Mouse (Mus musculus) forebrain, embryonic 12.5 days (tissue): ENCODE data around the gene Dse. TPM values are rescaled to one million over a fixed set of nuclear protein-coding genes. Genes with fewer than 3 reads are reported as not detected.

Experiments used
- ATAC-seq: fragments of 200-750 bp; cut with Nextera tagmentation; 2 replicates; pipeline ENCODE4 v1.8.0; 2017; ENCODE audit warnings: moderate TSS enrichment; ENCODE audit not compliant: low FRiP score
- H3K27ac ChIP-seq: fragments of 300-500 bp; sonication (generic); 2 replicates; pipeline ENCODE4 v1.5.1; 2016; ENCODE audit warnings: mild to moderate bottlenecking
- H3K27me3 ChIP-seq: fragments of 300-500 bp; sonication (generic); 2 replicates; pipeline ENCODE4 v1.6.1; 2016; ENCODE audit warnings: mild to moderate bottlenecking
- H3K36me3 ChIP-seq: fragments of 300-500 bp; sonication (generic); replicated peaks from 2 replicates; pipeline ENCODE4 v1.6.1; 2016; ENCODE audit warnings: mild to moderate bottlenecking
- H3K4me1 ChIP-seq: fragments of 300-500 bp; sonication (generic); 2 replicates; pipeline ENCODE4 v1.6.1; 2016
- H3K4me2 ChIP-seq: fragments of 300-500 bp; sonication (generic); 2 replicates; pipeline ENCODE4 v1.6.1; 2016; ENCODE audit warnings: mild to moderate bottlenecking, moderate library complexity
- H3K4me3 ChIP-seq: fragments of 300-500 bp; sonication (generic); replicated peaks from 2 replicates; pipeline ENCODE4 v1.5.1; 2016; ENCODE audit warnings: mild to moderate bottlenecking
- H3K9ac ChIP-seq: fragments of 300-500 bp; sonication (generic); 2 replicates; pipeline ENCODE4 v1.6.1; 2016; ENCODE audit warnings: mild to moderate bottlenecking
- H3K9me3 ChIP-seq: fragments of 300-500 bp; sonication (generic); 2 replicates; pipeline ENCODE4 v1.6.1; 2016
- WGBS: fragments of 180-500 bp; shearing (Covaris S2); methylation state at CpG from one replicate; pipeline ENCODE4 v1.1.7; 2016; 5-methylcytosine and 5-hydroxymethylcytosine counted together
- polyA plus RNA-seq: library from polyadenylated mRNA; unstranded; fragments of >200 nt; fragmentation: Nextera tagmentation; extraction: Ambion mirVana; gene quantifications from 2 replicates; pipeline ENCODE4 v1.2.1, GENCODE M21; 2016

The Dse gene
- polyA plus RNA-seq, 1 experiment from 2014 or later = 13.4 TPM

DNA sequence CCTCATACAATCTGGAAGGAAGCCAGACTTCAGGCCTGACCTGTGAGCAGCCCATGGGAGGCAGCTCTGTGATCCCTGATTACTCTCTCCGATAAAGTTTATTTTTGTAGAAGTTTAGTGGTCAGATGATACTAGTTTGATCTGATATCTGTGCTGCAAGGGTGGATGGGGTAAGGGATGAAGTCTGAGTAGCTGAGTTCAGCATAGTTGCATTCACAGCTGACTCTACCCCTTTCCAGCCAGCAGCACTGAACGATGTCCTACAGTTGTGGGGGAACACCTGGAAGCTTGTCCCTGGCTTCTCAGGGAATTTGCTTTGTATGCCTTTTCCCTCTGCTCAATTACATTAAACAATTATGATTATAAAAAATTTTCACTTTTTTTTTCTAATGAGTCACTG, 12.6 kb downstream of the Dse start:
- no peaks in the 10 kb centered on the region for H3K27me3 ChIP-seq

DNA sequence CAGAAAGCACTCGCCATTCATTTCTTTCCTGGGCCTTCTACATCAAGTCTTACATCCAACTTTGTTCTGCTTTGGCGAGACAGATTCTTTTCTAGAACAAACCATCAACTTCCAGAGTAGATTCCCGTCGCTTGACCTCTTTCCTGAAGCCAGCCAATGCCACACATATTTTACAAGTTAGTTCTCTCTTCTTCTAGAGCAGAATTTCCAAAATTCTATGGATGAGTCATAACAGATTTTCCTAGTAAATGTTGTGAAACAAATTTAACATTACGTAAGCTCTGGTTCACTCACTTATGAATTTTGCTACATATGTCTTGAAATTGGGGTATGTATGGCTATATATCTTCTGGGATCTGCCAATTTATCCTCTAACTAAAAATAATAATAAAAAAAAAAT, 13.0 kb downstream of the Dse start:
- Histone ChIP-seq H3K4me3 (no peak overlapping the region), H3K9ac (no peak overlapping the region), H3K27me3 (no peaks in the 10 kb centered on the region), H3K4me2 (no peak overlapping the region), H3K27ac (no peak overlapping the region), H3K9me3 (no peaks in the 10 kb centered on the region), H3K4me1 (no peaks in the 10 kb centered on the region), H3K36me3 (no peaks in the 10 kb centered on the region)
- no peak for ATAC-seq
- 96% methylated on average over 5 of the region's 5 CpGs for WGBS

More for the DNA sequence above, 12.6 kb downstream of the Dse start:
- Histone ChIP-seq H3K4me2 (no peak overlapping the region), H3K27ac (no peak overlapping the region), H3K9me3 (no peaks in the 10 kb centered on the region), H3K4me1 (no peaks in the 10 kb centered on the region), H3K36me3 (no peaks in the 10 kb centered on the region), H3K4me3 (no peak overlapping the region), H3K9ac (no peak overlapping the region)
- ATAC-seq = no peak
- 91% methylated on average over 2 of the region's 2 CpGs for WGBS

DNA sequence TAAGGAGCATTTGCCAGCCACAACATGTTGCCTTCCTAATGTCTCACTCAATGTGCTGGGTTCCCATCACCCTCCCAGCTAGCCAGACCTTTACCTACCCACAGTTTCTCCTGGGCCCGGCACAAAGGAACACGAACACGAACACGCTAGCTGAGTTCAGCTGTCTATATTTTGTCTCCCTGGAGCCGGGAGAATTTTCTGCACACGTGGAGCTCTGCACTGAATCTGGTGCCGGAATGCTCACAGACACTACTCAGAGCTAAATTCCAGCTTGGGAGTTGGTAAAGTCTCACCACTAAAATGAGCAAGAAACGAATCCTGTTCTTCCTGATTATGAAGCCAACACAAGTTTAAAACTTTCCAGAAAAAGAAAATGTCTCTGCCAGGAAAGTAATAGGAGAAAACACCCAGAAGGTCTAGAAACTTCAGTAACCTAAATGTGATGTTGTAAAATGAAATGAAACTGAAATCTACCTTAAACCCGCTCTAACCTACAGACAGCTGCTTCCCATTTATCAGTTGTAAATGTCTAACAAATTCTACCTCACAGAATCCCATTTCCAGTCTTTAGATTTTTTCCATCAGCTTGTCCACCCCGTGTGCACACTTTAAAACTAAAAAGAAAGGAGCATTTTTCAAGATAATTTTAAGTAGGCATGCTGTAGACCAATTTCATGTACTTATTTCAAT, 20.8 kb downstream of the Dse start:
- no peak overlapping the region for H3K4me3 ChIP-seq
- no peak overlapping the region for H3K9ac ChIP-seq
- H3K27ac ChIP-seq = 0 out of 2 replicates have a peak overlapping the region, but pooled peaks have one; percentile 19
- H3K9me3 ChIP-seq = no peaks in the 10 kb centered on the region
- H3K4me2 ChIP-seq = no peak overlapping the region
- H3K36me3 ChIP-seq = 0 out of 2 replicates have a peak, but pooled peaks cover 3% of the 10 kb centered on the region
- WGBS = 86% methylated on average over 10 of the region's 10 CpGs
- H3K4me1 ChIP-seq = no peaks in the 10 kb centered on the region
- no peaks in the 10 kb centered on the region for H3K27me3 ChIP-seq
- no peak for ATAC-seq

DNA sequence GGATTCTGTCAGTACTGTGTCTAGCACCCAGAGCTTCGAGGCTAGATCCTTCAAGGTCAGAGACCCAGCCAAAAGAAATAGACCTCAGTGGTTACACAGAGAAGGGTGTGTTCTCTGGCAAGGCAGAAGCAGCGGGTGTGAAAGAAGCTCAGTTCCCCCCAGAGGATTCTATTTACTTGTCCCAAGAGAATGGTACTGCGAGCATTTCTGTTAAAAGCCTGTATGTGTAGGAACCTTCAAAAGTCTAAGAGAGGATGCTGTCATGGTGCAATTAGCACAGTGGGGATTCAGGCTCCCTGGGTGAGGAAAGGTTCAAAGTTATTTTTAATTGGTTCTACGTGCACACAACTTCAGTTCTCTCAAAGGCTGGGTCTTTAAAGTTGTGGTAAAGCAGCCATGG, 22.0 kb downstream of the Dse start:
- 45% methylated on average over 4 of the region's 4 CpGs for WGBS
- Histone ChIP-seq H3K27me3 (no peaks in the 10 kb centered on the region), H3K27ac (no peak overlapping the region), H3K9me3 (no peaks in the 10 kb centered on the region), H3K4me1 (no peaks in the 10 kb centered on the region), H3K4me3 (no peak overlapping the region), H3K36me3 (0 out of 2 replicates have a peak, but pooled peaks cover 3% of the 10 kb centered on the region), H3K4me2 (no peak overlapping the region), H3K9ac (no peak overlapping the region)
- no peak for ATAC-seq

DNA sequence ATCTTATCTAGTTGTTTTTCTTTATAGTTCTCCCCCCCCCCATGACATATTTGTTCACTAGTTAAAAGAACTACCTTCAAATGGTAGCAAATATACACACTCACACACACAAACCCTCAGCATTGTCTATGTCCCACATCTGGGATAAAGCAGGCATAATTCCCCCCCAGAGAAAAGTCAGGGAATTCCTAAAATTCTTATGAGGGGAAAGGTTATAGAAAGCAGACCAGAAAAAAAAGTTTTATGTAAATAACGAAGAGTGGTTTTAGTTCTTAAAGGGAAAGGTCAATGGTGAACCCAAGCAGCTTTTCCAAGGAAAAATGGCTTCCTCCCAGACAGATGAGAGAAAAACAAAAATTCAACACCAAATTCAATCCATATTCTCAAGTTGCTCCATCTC, 22.6 kb downstream of the Dse start:
- Histone ChIP-seq H3K9me3 (no peaks in the 10 kb centered on the region), H3K4me3 (no peak overlapping the region), H3K4me2 (no peak overlapping the region), H3K27ac (no peak overlapping the region), H3K9ac (no peak overlapping the region), H3K36me3 (0 out of 2 replicates have a peak, but pooled peaks cover 3% of the 10 kb centered on the region), H3K4me1 (no peaks in the 10 kb centered on the region), H3K27me3 (no peaks in the 10 kb centered on the region)
- ATAC-seq = no peak
- 73% methylated on average over 1 of the region's 1 CpGs for WGBS

DNA sequence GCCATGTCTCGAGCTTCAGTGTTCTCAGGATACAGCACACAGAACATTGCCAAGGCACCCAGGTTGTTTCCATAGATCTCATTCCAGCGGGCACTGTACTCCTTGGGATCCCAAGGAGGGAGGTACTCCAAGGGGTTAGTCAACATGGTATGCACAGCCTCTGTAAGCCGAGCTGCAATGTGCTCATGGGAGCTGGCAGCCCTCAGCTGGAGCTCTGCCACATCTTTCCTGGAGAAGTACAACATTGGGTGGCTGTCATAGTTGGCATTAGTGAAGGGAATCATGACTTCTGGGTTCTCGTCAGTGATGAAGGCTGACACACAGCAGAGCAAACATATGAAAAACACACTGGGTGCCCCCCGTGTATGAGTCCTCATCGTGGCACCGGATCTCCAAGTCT, 23.8 kb downstream of the Dse start:
- no peak for ATAC-seq
- H3K4me1 ChIP-seq = no peaks in the 10 kb centered on the region
- H3K27ac ChIP-seq = no peak overlapping the region
- H3K4me3 ChIP-seq = no peak overlapping the region
- H3K4me2 ChIP-seq = no peak overlapping the region
- H3K9ac ChIP-seq = no peak overlapping the region
- no peaks in the 10 kb centered on the region for H3K27me3 ChIP-seq
- H3K36me3 ChIP-seq = 0 out of 2 replicates have a peak, but pooled peaks cover 3% of the 10 kb centered on the region
- H3K9me3 ChIP-seq = no peaks in the 10 kb centered on the region
- WGBS = 92% methylated on average over 7 of the region's 7 CpGs

DNA sequence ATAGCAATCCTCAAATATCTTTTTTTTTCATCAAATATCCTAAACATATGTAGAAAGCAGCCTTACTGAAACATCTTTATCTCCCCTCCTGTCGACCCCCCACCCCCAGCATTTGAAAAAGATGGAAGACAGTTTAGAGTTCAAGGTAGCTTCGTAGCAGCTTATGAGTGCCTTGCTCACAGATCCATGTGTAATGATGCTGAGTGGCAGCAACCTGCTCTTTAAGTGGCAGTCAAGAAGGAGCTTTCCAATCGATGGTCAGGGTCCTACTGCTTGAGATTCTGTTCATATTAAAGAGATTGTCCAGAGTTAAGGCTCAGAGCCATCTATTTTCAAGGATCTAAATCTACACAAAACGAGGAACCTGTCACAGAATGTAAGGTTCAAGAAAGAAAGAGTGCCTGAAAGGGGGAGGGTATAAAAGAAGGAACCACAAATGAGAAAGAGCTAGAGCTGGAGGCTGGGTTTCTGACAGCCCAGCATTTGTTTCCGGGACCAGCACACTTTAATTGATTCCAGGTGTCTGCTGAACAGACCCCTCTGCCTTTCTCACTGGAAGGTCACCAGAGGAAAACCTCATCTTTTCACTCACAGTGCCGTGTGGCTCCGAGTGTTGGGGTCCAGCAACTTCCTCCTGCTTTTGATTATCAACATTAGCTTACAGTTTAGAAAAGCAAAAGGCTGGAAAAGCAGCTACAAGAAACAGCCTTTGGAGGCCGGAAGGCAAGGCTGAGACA, 31.5 kb downstream of the Dse start:
- H3K27me3 ChIP-seq = no peaks in the 10 kb centered on the region
- no peaks in the 10 kb centered on the region for H3K9me3 ChIP-seq
- H3K4me3 ChIP-seq = no peak overlapping the region
- H3K27ac ChIP-seq = no peak overlapping the region
- H3K4me2 ChIP-seq = no peak overlapping the region
- ATAC-seq = no peak
- no peak overlapping the region for H3K9ac ChIP-seq
- H3K36me3 ChIP-seq = no peaks in the 10 kb centered on the region
- 54% methylated on average over 8 of the region's 8 CpGs for WGBS
- H3K4me1 ChIP-seq = no peaks in the 10 kb centered on the region

DNA sequence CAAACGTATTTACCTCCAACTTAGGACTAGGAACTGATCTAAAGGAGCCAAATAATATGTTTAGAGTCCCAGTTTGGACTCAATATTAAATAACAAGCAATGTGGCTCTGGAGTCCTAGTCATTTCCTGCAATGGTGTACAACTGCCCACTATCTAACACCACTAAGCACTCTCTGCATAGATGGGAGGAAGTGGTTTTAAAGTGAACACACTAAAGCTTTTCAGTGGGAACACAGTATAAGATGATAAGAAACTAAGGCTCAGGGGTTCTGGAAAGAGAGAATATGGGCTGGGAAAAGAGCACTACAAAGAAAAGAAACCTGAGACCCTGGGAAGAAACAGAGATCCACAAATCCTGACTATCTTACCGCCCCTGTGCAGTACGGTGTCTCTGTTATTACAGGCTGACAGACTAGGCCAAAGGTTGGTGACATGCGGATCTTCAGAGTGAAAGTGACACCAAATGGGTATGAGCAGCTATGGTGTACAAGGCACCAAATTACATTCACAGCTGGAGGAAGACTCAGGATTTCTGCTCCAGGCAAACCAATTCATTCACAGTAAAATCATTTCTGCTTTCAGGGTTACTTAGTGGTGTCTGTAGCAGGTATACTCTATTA, 34.7 kb downstream of the Dse start:
- H3K36me3 ChIP-seq = no peaks in the 10 kb centered on the region
- no peak overlapping the region for H3K9ac ChIP-seq
- no peak for ATAC-seq
- no peak overlapping the region for H3K4me2 ChIP-seq
- H3K9me3 ChIP-seq = no peaks in the 10 kb centered on the region
- no peak overlapping the region for H3K27ac ChIP-seq
- no peaks in the 10 kb centered on the region for H3K4me1 ChIP-seq
- H3K4me3 ChIP-seq = no peak overlapping the region
- WGBS = 89% methylated on average over 4 of the region's 4 CpGs
- H3K27me3 ChIP-seq = no peaks in the 10 kb centered on the region

DNA sequence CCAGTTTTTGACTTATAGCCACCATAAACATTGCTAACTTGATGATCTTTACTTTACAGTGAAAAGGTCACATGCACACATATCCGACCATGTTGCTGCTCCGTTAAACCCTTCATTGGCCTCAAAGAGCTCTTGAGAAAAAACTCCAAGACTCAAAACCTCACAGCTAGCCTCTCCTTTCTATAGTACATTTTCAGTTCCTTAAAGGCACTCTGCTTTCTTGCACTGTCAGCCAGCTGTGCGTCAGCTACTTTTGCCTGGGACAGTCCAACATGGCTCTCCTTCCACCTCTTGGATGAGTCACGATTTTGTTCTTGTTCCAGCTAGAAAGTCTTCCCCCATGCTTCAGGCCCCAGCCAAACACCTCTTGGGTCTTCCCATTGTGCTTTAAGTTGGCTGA, 35.9 kb downstream of the Dse start:
- WGBS = 88% methylated on average over 4 of the region's 4 CpGs
- no peaks in the 10 kb centered on the region for H3K4me1 ChIP-seq
- no peaks in the 10 kb centered on the region for H3K27me3 ChIP-seq
- H3K4me2 ChIP-seq = no peak overlapping the region
- ATAC-seq = no peak
- H3K9me3 ChIP-seq = no peaks in the 10 kb centered on the region
- no peaks in the 10 kb centered on the region for H3K36me3 ChIP-seq
- no peak overlapping the region for H3K4me3 ChIP-seq
- no peak overlapping the region for H3K27ac ChIP-seq
- no peak overlapping the region for H3K9ac ChIP-seq

DNA sequence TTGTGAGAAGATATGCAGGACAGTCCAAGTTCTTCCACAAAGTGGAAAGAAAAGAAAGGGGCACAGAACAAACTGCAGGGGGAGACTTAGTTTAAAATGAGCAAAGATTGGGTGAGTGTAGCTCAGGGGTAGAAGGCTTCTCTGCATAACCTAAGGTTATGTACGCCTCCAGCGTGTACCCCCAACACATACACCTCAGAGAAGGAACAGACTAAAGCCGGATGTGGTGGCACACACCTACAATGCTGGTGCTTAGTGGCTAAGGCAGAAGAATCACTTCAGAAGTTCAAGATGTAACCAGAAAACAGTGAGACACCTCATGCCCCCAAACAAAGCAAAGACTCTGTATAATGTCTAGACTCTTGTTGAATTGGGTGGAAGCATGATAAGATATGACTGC, 36.3 kb downstream of the Dse start:
- WGBS = 97% methylated on average over 3 of the region's 3 CpGs

DNA sequence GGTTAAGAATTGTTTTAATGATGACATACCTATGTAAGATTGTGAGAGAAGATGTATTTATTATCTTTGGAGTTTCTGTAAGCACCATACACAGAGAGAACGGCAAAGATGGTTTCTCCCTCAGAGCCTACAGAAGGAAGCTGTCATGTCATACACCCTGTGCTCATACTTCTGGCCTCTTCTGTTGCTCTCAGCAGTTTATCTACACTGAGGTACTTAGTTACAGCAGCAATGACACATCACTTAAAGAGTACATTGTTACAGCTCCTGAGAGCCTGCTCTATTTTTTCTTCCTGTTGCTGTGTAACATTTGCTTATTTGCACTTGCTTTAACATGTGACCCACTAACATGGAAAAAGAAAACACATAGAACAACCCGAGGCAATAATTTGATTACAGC, 40.5 kb downstream of the Dse start:
- no peak for ATAC-seq
- 83% methylated on average over 2 of the region's 2 CpGs for WGBS
- H3K4me1 ChIP-seq = no peaks in the 10 kb centered on the region
- no peak overlapping the region for H3K4me2 ChIP-seq
- no peak overlapping the region for H3K27ac ChIP-seq
- H3K9me3 ChIP-seq = no peaks in the 10 kb centered on the region
- no peaks in the 10 kb centered on the region for H3K27me3 ChIP-seq
- no peaks in the 10 kb centered on the region for H3K36me3 ChIP-seq
- no peak overlapping the region for H3K4me3 ChIP-seq
- H3K9ac ChIP-seq = no peak overlapping the region

More for the DNA sequence above, 36.3 kb downstream of the Dse start:
- Histone ChIP-seq H3K36me3 (no peaks in the 10 kb centered on the region), H3K27me3 (no peaks in the 10 kb centered on the region), H3K4me2 (no peak overlapping the region), H3K4me1 (no peaks in the 10 kb centered on the region), H3K9ac (no peak overlapping the region), H3K9me3 (no peaks in the 10 kb centered on the region), H3K27ac (no peak overlapping the region), H3K4me3 (no peak overlapping the region)
- no peak for ATAC-seq

DNA sequence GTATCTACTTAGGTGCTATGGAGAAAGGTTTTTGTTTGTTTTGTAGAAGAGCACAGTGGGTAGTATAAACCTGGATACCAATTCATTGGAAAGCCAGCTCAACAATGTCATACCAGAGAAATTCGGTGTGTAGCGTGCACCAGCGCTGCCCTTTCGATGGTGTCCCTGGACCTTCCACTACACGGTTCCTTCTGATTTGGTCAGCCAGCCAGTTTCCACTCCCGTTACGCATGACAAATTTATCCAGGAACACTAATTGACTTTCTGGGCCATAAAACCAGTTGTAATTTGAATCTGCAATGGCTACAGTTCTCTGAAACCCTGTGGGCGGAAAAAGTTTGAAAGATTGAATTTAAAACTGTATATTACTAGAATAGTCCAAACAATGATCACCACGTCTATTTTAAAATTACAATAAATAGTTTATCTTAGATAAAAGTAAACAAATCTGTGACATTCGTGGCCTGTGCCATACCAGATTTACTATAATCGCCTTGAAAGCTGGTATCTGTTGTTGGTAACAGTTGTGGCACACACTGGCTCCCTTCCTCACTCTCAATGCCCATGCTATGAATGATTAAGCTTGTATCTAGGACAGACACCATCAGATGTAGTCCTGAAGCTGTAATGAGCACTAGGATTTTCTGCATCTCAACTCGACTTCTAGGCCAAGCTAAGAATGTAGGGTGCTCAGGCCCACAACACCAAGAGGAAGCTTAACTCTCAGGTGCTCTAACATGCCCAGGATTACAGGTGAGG, 51.5 kb downstream of the Dse start:
- H3K36me3 ChIP-seq = peaks cover 4% of the 10 kb centered on the region; the same call in 1 of the 2 replicates
- ATAC-seq = no peak
- H3K4me1 ChIP-seq = no peaks in the 10 kb centered on the region
- H3K4me2 ChIP-seq = no peak overlapping the region
- no peak overlapping the region for H3K27ac ChIP-seq
- no peaks in the 10 kb centered on the region for H3K27me3 ChIP-seq
- H3K9me3 ChIP-seq = no peaks in the 10 kb centered on the region
- H3K4me3 ChIP-seq = no peak overlapping the region
- WGBS = 89% methylated on average over 12 of the region's 12 CpGs
- no peak overlapping the region for H3K9ac ChIP-seq
